Mouse (Mus musculus) small intestine, adult 2 months (tissue): Measurements from ENCODE around the gene Trank1.

ENCODE experiments used
- CTCF ChIP-seq: fragments of 200-500 bp; IDR thresholded peaks from 2 replicates; pipeline ENCODE4 v1.5.1; 2012; ENCODE audit warnings: low read depth, mild to moderate bottlenecking, control low read depth, inconsistent platforms, low read length, moderate library complexity, mixed read lengths; ENCODE audit not compliant: insufficient replicate concordance, insufficient read length; ENCODE audit errors: extremely low read depth
- POLR2A ChIP-seq: fragments of 200-500 bp; IDR thresholded peaks from 2 replicates; pipeline ENCODE4 v1.6.1; 2012; ENCODE audit warnings: low read depth, mild to moderate bottlenecking, control low read depth, inconsistent platforms, low read length, moderate library complexity

DNA sequence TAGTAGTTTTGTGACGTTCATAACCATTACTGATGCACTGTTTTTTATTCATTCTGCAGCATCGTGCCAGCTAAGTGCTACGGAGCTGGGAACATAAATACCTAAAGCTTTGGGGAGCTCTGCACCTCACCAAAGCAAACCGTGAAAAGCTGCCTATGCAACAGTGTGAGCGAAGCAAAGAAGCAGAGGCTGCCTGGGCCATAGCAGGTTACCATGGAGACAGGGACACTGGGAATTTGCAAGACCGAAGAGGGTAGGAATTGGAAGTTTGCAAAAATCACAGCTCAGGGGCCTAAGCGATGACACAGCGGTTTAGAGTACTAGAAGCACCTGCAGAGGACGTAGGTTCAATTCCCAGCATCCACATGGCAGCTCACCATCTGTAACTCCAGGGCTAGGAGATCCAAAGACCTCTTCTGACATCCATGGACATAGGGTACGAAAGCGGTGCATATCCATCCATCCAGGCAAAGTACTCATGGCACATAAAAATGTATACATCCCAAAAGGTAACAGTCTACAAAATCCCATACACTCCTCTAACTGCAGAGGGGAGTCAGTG is 20.9 kb upstream of the Trank1 start:
- TF ChIP-seq CTCF: no peak
- TF ChIP-seq POLR2A: no peak
